Mouse (Mus musculus) lung, postnatal 0 days (tissue): Measurements from ENCODE around the gene Serpinb6a. TPM values are rescaled to one million over a fixed set of nuclear protein-coding genes. Genes with fewer than 3 reads are reported as not detected.

Source experiments
- ATAC-seq: fragments of 200-750 bp; cut with Nextera tagmentation; 2 replicates; pipeline ENCODE4 v1.8.0; 2017; ENCODE audit warnings: moderate library complexity
- DNase-seq: peaks from one replicate; pipeline ENCODE4 v3.0.0-alpha.2; 2016; ENCODE audit warnings: low spot score
- H3K27ac ChIP-seq: fragments of 300-500 bp; sonication (generic); 2 replicates; pipeline ENCODE4 v1.5.1; 2014; ENCODE audit warnings: antibody characterized with exemption, mild to moderate bottlenecking, low read length, mixed read lengths
- H3K27me3 ChIP-seq: fragments of 300-500 bp; sonication (generic); replicated peaks from 2 replicates; pipeline ENCODE4 v1.6.1; 2014; ENCODE audit warnings: low read length, mixed read lengths; ENCODE audit not compliant: insufficient read depth
- H3K36me3 ChIP-seq: fragments of 300-500 bp; sonication (generic); 2 replicates; pipeline ENCODE4 v1.6.1; 2014; ENCODE audit warnings: low read length, mixed read lengths; ENCODE audit not compliant: insufficient read depth
- H3K4me1 ChIP-seq: fragments of 300-500 bp; sonication (generic); 2 replicates; pipeline ENCODE4 v1.6.1; 2014; ENCODE audit warnings: antibody characterized with exemption, low read depth, low read length, mixed read lengths; ENCODE audit not compliant: insufficient read depth
- H3K4me2 ChIP-seq: fragments of 300-500 bp; sonication (generic); replicated peaks from 2 replicates; pipeline ENCODE4 v1.6.1; 2014; ENCODE audit warnings: low read depth, mild to moderate bottlenecking, low read length, moderate library complexity, mixed read lengths
- H3K4me3 ChIP-seq: fragments of 300-500 bp; sonication (generic); 2 replicates; pipeline ENCODE4 v1.5.1; 2014; ENCODE audit warnings: low read depth, low read length
- H3K9ac ChIP-seq: fragments of 300-500 bp; sonication (generic); replicated peaks from 2 replicates; pipeline ENCODE4 v1.6.1; 2014; ENCODE audit warnings: low read depth, mild to moderate bottlenecking
- H3K9me3 ChIP-seq: fragments of 300-500 bp; sonication (generic); 2 replicates; pipeline ENCODE4 v1.6.1; 2016; ENCODE audit warnings: low read length, mixed read lengths
- CTCF ChIP-seq: IDR thresholded peaks from 2 replicates; pipeline ENCODE4 v1.5.1; 2016; ENCODE audit warnings: antibody characterized with exemption, mild to moderate bottlenecking
- EP300 ChIP-seq: IDR thresholded peaks from 2 replicates; pipeline ENCODE4 v1.6.1; 2016; ENCODE audit warnings: antibody characterized with exemption, mild to moderate bottlenecking, control low read depth
- WGBS: fragments of 180-500 bp; shearing (Covaris S2); extraction: QIAGEN DNeasy Blood & Tissue Kit; methylation state at CpG from one replicate; pipeline ENCODE4 v1.1.7; 2014; 5-methylcytosine and 5-hydroxymethylcytosine counted together
- polyA plus RNA-seq: library from polyadenylated mRNA; unstranded; fragments of >200 nt; fragmentation: Nextera tagmentation; extraction: Ambion mirVana; gene quantifications from 2 replicates; pipeline ENCODE4 v1.2.1, GENCODE M21; 2015

Serpinb6a gene
- polyA plus RNA-seq, 1 experiment from 2014 or later: 94.5 TPM

- ATAC-seq (no peak), DNase-seq (no peak)
- no peak for TF ChIP-seq EP300
- no peak for TF ChIP-seq CTCF
- peaks cover 5% of the 10 kb centered on the region; the same call in 1 of the 2 replicates for H3K4me1 ChIP-seq
- no peak overlapping the region for H3K27ac ChIP-seq
- H3K27me3 ChIP-seq: no peaks in the 10 kb centered on the region
- H3K9me3 ChIP-seq: no peaks in the 10 kb centered on the region
- H3K4me2 ChIP-seq: no peak overlapping the region
- H3K9ac ChIP-seq: no peak overlapping the region
- no peak overlapping the region for H3K4me3 ChIP-seq
- H3K36me3 ChIP-seq: peaks cover 16% of the 10 kb centered on the region; the same call in 1 of the 2 replicates
- WGBS: 51% methylated on average over 3 of the region's 3 CpGs
Observed at GRCm38 (mm10) chr13:34035424-34035823, 32.8 kb upstream of the Serpinb6a start.

GRCm38 (mm10) chr13:34032041-34032440 is 29.4 kb upstream of the Serpinb6a start:
- 65% methylated on average over 2 of the region's 2 CpGs for WGBS
- peaks cover 35% of the 10 kb centered on the region for H3K36me3 ChIP-seq
- H3K4me1 ChIP-seq: no peaks in the 10 kb centered on the region
- no peak overlapping the region for H3K9ac ChIP-seq
- no peaks in the 10 kb centered on the region for H3K9me3 ChIP-seq
- no peak overlapping the region for H3K4me2 ChIP-seq
- no peak for ATAC-seq
- TF ChIP-seq EP300 (no peak), CTCF (no peak)
- H3K4me3 ChIP-seq: no peak overlapping the region
- H3K27ac ChIP-seq: no peak overlapping the region
- H3K27me3 ChIP-seq: no peaks in the 10 kb centered on the region
- no peak for DNase-seq

GRCm38 (mm10) chr13:34021998-34022397 is 19.4 kb upstream of the Serpinb6a start:
- no peak overlapping the region for H3K4me3 ChIP-seq
- H3K27ac ChIP-seq: no peak overlapping the region
- H3K27me3 ChIP-seq: no peaks in the 10 kb centered on the region
- no peak overlapping the region for H3K9ac ChIP-seq
- ATAC-seq (peak; percentile 69), DNase-seq (peak; percentile 75)
- TF ChIP-seq CTCF: no peak
- 0 out of 2 replicates have a peak, but pooled peaks have one; percentile 15 for TF ChIP-seq EP300
- no peaks in the 10 kb centered on the region for H3K9me3 ChIP-seq
- no peaks in the 10 kb centered on the region for H3K4me1 ChIP-seq
- no peak overlapping the region for H3K4me2 ChIP-seq
- WGBS: 47% methylated on average over 2 of the region's 2 CpGs
- H3K36me3 ChIP-seq: peaks cover 30% of the 10 kb centered on the region

GRCm38 (mm10) chr13:34018521-34018920 is 15.9 kb upstream of the Serpinb6a start:
- H3K4me2 ChIP-seq: no peak overlapping the region
- no peaks in the 10 kb centered on the region for H3K27me3 ChIP-seq
- no peak overlapping the region for H3K9ac ChIP-seq
- DNase-seq: no peak
- H3K9me3 ChIP-seq: no peaks in the 10 kb centered on the region
- H3K36me3 ChIP-seq: peaks cover 49% of the 10 kb centered on the region; the same call in 1 of the 2 replicates
- TF ChIP-seq EP300 (no peak), CTCF (no peak)
- H3K4me1 ChIP-seq: no peaks in the 10 kb centered on the region
- no peak overlapping the region for H3K27ac ChIP-seq
- no peak overlapping the region for H3K4me3 ChIP-seq
- 86% methylated on average over 1 of the region's 1 CpGs for WGBS
- ATAC-seq: no peak

GRCm38 (mm10) chr13:34016927-34017569 is 14.5 kb upstream of the Serpinb6a start:
- Histone ChIP-seq H3K36me3 (peaks cover 49% of the 10 kb centered on the region; the same call in 1 of the 2 replicates), H3K9ac (no peak overlapping the region), H3K4me1 (no peaks in the 10 kb centered on the region), H3K9me3 (no peaks in the 10 kb centered on the region), H3K4me3 (no peak overlapping the region), H3K27me3 (no peaks in the 10 kb centered on the region), H3K27ac (no peak overlapping the region), H3K4me2 (no peak overlapping the region)
- DNase-seq (peak; percentile 39), ATAC-seq (no peak)
- no peak for TF ChIP-seq EP300
- no peak for TF ChIP-seq CTCF
- 83% methylated on average over 9 of the region's 9 CpGs for WGBS

DNA sequence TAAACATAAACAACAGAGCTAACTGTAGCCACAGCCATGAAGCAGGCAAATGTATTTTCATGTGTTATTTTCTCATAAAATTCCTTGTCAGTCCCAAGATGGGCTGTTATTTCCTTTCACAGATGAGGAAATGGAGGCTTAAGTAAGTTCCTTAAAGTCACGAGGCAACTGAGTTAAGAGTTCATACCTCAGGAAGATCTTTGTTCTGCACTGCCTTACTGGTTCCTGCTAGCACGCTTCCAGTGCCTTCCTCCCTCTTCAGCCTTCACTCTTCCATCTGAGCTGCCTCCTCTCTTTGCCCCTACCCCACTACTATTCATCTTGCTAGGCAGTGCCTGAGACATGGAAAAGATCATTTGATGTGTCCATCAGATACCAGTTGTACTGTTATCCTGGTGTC is 4.6 kb upstream of the Serpinb6a start:
- no peak for TF ChIP-seq EP300
- no peak for TF ChIP-seq CTCF
- Histone ChIP-seq H3K4me3 (no peak overlapping the region), H3K36me3 (peaks cover 3% of the 10 kb centered on the region; the same call in 1 of the 2 replicates), H3K9me3 (no peaks in the 10 kb centered on the region), H3K9ac (no peak overlapping the region), H3K27ac (no peak overlapping the region), H3K27me3 (no peaks in the 10 kb centered on the region), H3K4me1 (peaks cover 5% of the 10 kb centered on the region; the same call in 1 of the 2 replicates), H3K4me2 (no peak overlapping the region)
- no peak for DNase-seq
- WGBS: 49% methylated on average over 2 of the region's 2 CpGs
- no peak for ATAC-seq
